Mouse (Mus musculus): ENCODE results near the gene Diras2.

Diras2 gene

GRCm38 (mm10) chr13:52531121-52531520 lies at the start of gene Diras2:
Gene Diras2, minus strand, starts transcription at chr13:52531279.
- DNase-seq, result no peak

DNA sequence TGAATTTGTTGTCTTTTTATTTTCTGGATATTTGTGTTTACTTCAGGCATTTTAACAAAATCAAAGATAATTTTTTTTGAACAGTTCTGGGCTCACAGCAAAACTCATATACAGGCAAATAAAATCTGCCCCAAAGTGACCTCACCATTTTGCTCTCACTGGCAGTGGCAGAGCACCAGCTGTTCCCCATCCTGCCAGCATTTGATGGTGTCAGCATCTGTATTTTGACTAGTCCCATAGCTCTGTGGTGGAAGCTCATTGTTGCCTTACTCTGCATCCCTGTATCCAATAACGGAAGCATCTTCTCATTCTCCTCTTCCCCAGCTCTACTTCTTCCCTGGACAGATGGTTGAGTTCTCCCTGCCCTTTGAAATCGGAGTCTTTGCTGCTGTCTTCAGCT lies 47.7 kb upstream of the Diras2 start:
- DNase-seq, result no peak

GRCm38 (mm10) chr13:52577939-52578338 lies 46.9 kb upstream of the Diras2 start:
- DNase-seq, result no peak

DNA sequence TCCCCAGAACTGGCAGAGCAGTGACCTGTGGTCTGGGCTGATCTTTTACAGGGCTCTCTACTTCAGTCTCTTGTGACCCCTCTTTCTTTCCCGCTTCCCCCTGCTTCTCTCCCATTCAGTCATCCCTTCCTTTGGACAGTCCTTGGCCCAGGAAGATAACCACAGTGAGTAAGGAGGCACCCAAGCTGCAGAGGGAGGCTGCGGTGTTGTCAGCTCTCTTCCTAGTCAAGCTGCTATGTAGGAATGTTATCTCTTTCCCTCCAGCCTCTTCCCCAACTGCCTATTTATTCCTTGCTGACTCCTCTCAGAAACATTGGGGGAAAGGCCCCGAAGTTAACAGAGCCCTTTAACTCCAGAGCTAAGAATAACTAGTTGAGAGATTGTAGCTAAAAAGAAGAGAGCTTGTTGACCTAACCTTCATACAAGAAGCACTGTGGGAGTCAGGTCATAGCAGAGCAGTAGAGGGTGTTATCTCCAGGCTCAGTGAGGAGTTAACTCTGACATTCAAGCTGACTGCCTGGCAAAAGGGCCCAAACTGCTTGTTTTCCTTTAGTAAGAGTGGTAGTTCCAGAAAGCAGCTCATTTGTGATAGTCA lies 46.3 kb upstream of the Diras2 start:
- DNase-seq, result no peak

DNA sequence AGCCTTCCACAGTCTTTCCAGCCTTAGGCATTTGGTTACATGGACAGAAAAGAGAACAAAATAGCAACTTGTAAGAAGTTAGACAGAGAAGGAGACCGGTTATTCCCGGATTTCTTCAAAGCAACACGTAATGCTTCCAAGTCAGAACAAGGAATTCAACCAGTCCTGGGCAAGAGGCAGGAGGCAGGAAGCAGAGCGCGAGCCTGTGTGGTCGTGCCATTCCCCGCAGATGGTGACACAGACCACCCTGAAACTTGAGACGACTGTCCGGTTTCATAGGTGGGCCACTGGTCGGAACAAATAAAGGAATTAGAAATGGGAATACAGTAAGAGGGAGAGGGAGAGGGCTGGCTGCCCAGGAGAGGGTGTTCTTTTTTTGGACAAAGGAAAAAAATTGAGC lies 45.8 kb upstream of the Diras2 start:
- no peak for DNase-seq

- DNase-seq, result no peak
Observed at GRCm38 (mm10) chr13:52576021-52576614, 45.0 kb upstream of the Diras2 start.

DNA sequence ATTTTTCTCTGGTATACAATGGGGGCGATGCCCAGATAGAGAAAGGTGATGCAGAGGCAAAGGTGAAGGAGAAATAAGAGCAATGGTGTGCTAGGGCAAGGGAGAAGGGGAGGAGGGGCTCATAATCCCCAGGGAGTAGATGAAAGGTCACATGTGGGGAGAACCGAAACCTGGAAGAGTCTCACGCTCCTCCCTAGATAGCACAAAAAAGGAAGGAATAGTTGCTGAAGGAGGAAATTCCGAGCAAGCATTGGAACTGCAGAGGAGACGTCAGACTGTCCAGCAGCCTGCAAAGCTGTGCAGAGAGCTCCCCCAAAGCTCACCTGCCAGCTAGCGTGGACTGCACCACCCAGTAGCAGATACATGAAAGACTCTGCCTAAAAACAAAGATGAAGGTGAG lies 44.4 kb upstream of the Diras2 start:
- DNase-seq, result no peak

GRCm38 (mm10) chr13:52574311-52574710 lies 43.2 kb upstream of the Diras2 start:
- no peak for DNase-seq

DNA sequence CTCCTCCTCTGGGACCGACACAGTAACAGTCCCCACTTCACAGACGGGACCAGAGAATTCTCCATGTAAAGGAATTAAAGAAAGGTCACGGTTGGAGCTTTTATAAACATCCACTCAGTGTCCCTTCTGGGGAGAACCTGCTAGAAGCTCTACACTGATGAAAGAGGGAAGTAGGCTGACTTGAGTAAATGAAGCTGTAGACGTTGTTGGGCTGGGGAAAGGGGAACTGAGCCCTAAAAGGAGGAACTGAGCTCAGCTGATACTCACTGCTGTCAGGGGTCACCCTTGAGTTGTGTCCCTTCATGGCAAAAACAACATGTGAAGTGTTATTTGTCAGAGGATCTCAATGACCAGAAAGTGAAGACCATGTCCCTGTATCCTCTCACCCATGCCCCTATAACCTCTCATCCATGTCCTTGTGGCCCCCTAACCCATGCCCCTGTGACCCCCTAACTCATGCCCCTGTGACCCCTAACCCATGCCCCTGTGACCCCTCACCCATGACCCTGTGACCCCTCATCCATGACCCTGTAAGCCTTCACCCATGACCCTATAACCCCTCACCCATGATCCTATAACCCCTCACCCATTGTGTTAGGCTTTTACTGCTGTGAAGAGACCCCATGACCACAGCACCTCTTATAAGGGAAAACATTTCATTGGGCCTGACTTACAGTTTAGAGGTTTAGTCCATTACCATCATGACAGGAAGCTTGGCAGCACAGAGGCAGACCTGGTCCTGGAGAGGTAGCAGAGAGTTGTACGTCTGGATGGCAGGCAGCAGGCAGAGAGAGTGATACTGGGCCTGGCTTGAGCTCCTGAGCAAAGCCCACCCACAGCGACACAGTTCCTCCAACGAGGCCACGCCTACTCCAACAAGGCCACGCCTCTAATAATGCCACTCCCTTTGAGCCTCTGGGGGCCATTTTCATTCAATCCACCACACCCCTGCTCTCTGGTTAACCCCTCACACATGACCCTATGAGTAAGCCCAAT lies 41.7 kb upstream of the Diras2 start:
- DNase-seq, result no peak

DNA sequence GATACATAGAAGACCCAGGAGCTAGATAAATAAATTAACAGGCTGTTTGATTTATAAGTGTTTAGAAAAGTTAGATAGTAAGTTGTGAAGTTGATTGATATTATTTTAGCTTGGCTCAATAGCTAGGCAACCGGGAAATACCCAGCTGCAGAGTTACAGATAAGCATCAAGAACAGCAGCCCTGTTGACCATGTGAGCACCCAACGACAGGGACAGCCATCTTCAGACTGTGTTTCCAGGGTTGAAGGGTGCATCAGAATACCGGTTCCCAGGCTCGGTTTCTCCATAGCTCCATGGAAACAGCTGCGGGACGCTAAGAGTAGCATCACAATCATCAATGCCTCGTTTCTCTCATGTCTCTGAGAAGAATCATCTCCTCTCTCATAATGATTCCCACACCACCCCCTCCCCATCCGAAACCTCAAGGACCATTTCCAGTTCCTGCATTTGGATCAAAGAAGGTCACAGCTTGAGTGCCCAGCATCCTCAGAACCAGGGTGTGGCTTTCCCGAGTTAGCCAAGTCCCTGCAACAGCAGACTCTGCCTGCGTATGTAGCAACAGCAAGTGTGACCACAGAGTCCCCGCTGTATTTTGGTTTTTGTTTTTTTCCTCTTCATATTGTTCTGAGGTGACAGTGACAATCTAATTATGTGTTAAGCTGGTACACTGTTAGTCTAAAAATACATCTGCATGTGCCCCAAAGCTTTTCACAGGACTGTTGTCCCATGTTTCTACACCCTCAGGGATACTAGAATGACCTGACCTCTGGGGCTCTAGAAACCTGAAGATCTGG lies 40.7 kb upstream of the Diras2 start:
- DNase-seq, result no peak

- DNase-seq, result no peak
Observed at GRCm38 (mm10) chr13:52570276-52570675, 39.2 kb upstream of the Diras2 start.

GRCm38 (mm10) chr13:52569194-52569769 lies 38.2 kb upstream of the Diras2 start:
- no peak for DNase-seq

GRCm38 (mm10) chr13:52566777-52567176 lies 35.7 kb upstream of the Diras2 start:
- no peak for DNase-seq

DNA sequence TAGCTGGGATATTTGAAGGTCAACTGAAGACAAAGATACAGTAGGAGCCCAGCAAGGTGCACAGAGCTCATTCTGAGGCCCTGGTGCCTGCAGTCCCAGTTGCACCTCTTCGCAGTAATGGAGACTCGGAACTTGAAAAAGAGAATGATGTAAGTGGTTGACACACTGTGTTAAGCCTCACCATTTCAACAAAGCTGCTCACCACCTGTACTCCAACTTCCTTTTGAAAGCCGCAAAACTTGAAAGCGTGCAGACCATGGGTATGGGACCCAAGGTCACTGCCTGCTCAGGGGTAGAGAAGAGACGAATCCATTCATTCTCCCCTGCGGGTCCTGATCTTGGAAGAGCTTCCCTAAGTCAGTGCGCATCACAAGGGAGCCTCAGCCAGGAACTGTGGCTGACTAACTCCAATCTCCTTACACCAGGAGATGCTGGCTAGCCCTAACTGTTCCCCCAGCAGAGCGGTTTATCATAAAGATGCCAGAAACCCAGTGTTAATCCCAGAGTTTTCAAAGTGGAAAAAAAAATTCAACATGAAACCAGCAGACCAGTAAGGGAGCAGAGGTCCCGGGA lies 35.2 kb upstream of the Diras2 start:
- peak; percentile 31 for DNase-seq

- DNase-seq, result peak; percentile 23
Observed at GRCm38 (mm10) chr13:52565103-52565739, 34.1 kb upstream of the Diras2 start.

DNA sequence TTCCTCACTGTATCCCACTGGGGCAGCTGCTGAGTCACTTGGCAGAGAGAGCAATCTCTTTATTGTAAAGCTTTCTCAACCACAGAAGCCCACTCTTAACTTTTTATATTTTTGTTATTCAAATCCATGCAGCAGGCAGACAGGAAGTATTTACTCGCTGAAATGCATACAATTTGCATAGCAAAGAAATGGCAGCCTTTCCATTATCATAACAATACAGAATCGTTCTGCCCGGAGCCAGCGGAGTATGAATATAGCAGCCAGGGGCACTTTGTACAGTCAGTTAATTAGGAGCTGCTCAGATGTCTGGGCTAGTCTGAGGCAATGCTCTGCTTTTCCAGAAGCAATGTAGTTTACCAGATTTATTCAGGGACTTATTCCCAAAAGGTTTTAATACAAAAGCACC lies 31.1 kb upstream of the Diras2 start:
- DNase-seq, result no peak

DNA sequence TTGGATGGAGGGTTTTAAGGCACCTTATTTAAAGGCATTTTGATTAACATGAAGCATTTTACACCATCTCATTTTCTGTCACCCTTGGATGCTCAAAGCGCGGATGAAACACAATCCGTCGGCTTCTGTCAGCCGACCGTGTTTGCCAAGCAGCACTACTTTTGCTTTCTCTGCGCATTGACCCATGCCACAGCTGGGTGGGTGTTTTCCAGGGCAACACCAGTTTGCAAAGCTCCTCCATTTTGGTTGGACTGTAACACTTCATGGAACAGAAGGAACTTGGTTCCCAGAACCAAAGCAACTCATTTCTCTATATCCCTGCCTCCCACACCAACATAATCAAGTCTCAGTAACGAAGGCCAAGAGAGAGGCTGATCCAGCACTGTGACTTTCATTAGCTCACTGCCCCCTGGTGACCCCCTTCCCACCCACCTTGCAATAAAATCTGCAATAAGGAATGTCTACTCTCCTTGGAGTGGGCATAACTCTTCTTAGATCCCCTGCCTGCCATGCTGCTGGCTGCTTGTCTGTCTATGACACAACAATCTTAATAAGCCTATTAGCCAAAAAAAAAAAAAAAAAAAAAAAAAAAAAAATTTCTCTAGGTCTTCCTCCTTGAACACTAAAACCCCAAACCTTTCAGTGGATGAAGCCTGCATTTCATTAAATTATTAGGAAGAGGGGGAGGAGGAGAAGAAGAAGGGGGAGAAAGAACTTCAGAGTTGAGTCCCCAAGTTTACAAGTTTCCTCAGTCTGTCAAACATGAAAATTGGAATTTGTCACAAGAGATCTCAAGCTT lies 30.5 kb upstream of the Diras2 start:
- no peak for DNase-seq

- no peak for DNase-seq
Observed at GRCm38 (mm10) chr13:52557421-52557820, 26.3 kb upstream of the Diras2 start.

DNA sequence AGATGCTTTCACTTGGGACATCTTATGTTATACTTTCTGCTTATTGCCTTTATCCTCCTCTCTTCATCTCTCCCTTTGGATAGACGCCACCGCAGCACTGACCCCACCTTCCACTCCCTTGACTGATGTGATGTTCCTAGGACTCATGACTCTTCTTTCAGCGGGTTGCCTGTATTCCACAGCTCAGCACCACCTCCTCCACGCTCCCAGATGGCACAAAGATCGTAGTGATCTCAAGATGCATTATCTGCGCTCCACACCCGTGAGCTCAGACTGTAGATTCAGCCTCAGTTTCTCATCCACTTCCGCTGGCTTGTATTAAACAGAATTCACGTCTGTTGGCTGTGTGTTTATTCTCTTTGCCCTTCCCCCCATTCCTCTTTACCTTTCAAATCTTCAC lies 23.6 kb upstream of the Diras2 start:
- DNase-seq, result no peak

DNA sequence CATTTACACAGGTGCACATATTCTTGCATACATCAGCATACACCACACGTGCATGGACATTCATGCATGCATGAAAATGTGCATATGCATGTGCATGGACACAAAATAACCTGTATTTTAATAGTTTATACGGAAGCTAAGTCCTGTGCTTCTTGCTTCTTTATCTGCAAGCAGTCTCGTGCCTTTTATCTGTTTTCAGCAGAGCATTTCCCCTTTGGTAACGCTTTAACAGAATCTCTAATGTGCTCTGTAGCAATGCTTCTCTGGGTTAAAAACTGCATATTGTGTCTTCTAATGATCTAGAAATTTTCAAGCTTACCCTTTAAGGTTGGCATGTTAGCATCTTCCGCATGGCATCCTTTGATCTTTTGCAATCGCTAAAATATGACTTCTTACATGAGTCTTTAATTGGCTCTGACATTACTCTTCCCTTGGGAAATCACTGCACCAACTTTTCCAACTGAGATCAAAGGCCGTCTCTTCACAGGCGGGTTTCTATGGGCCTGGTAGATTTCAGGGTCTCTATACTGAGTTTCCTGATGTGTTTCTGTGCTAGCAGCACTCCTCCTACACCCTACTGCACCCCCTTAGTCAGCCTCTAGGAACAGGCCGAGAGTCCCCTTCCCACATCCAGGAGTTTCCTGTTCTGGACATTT lies 21.9 kb upstream of the Diras2 start:
- no peak for DNase-seq

Measured in thymus, postnatal 25 days (tissue).